Mouse (Mus musculus) adrenal gland, postnatal 4 days (tissue): ENCODE data around the gene Ccser1. TPM values are rescaled to one million over a fixed set of nuclear protein-coding genes. Genes with fewer than 3 reads are reported as not detected.

Experiments used
- DNase-seq, 2 experiments: peaks; one replicate each; pipeline ENCODE4 v3.0.0; 2021 to 2022; ENCODE audit warnings: low spot score in 2 of 2, mixed read lengths in 2 of 2
- total RNA-seq, 2 experiments: library from RNA; stranded (reverse); gene quantifications; 2 replicates each; pipeline ENCODE4 v1.2.3; 2021

Ccser1 gene
- total RNA-seq, 2 experiments from 2014 or later: 6.9 to 14.3 TPM

GRCm38 (mm10) chr6:62340319-62340718 is 1160.2 kb downstream of the Ccser1 start:
- DNase-seq: no peak

GRCm38 (mm10) chr6:62367802-62368201 is 1187.7 kb downstream of the Ccser1 start:
- no peak for DNase-seq
